In the genomic region with DNA sequence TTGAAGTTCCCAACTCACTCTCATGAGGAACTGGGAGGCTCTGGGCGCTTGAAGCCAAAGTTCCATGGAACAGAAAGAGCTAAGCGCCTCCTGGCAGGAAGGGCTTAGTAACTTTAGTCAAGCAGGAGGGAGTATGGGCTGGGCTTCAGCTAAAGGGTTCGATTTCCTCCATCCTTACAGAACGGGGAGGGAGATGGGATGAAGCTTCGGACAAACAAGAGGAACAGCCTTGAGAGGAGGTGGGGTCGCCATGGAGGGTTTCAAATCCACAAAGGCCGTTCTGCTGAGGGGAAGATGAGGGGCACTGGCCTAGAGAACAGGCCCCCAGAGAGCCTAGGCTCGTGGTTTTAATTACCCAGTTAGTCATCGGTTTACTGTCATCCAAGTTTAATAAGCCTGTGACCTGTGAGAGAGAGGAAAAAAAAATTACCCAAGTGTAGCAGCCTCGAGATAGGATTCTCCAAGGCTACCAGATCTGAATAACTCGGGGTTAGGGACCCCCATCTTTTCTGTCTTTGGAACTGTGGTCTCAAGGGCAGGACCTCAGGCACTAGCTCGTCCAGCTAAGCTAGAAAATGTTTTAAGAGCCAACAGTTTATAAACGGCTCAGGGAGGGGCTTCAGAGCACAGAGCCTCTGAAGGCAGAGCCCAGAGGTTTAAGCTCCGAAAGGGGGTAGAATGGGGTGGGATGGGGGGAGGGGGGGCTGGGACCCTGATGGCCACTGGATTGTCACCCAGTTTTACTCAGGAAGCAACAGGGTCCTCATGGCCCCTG, we compare ENCODE assay signal across 8 mouse cellular contexts.
A peak's percentile ranks its signal among the peaks of the same experiment; 100 is the strongest.
DNase-seq lines count a peak whose midpoint lies in the region; ATAC-seq and TF ChIP-seq lines count a peak whose summit lies in the region.

No protein-coding gene starts in this region.

- H3K9me3 ChIP-seq in midbrain, embryonic 11.5 days (ENCODE audit: control insufficient read depth, low read length): no peaks in the 10 kb centered on the region
- H3K9me3 ChIP-seq in midbrain, embryonic 14.5 days (ENCODE audit: control insufficient read depth, low read length): no peaks in the 10 kb centered on the region
- H3K9me3 ChIP-seq in embryonic facial prominence, embryonic 12.5 days: no peaks in the 10 kb centered on the region
- no peaks in the 10 kb centered on the region for H3K9me3 ChIP-seq in heart, postnatal 0 days (replicated peaks; ENCODE audit: control insufficient read depth, low read length)

- no peak for ATAC-seq in midbrain, embryonic 11.5 days (ENCODE audit: low FRiP score)
- ATAC-seq in midbrain, embryonic 14.5 days (ENCODE audit: low FRiP score, low TSS enrichment): no peak
- peak; percentile 45; the same call in 1 of the 2 replicates for ATAC-seq in embryonic facial prominence, embryonic 12.5 days (ENCODE audit: insufficient number of reproducible peaks, insufficient read depth, low FRiP score, low TSS enrichment)
- ATAC-seq in heart, postnatal 0 days (ENCODE audit: insufficient read depth, low read depth): no peak

- no peak for TF ChIP-seq POLR2A in small intestine, adult 2 months (IDR thresholded peaks at IDR 0.05; ENCODE audit: low read depth, low read length)

- no peak overlapping the region for H3K4me2 ChIP-seq in midbrain, embryonic 11.5 days
- H3K4me2 ChIP-seq in midbrain, embryonic 14.5 days (ENCODE audit: low read length): no peak overlapping the region
- peak overlapping the region; percentile 26 for H3K4me2 ChIP-seq in embryonic facial prominence, embryonic 12.5 days (replicated peaks)
- H3K4me2 ChIP-seq in heart, postnatal 0 days (ENCODE audit: low read depth, low read length): peak overlapping the region; percentile 5; the same call in 1 of the 2 replicates

- peaks cover 11% of the 10 kb centered on the region for H3K4me1 ChIP-seq in midbrain, embryonic 11.5 days (ENCODE audit: control insufficient read depth, insufficient read depth, low read length)
- H3K4me1 ChIP-seq in midbrain, embryonic 14.5 days (ENCODE audit: control insufficient read depth, insufficient read depth, low read length): peaks cover 6% of the 10 kb centered on the region; the same call in 1 of the 2 replicates
- H3K4me1 ChIP-seq in embryonic facial prominence, embryonic 12.5 days: peaks cover 45% of the 10 kb centered on the region
- peaks cover 25% of the 10 kb centered on the region for H3K4me1 ChIP-seq in heart, postnatal 0 days (ENCODE audit: control insufficient read depth, insufficient read depth)
- H3K4me1 ChIP-seq in small intestine, adult 2 months (ENCODE audit: control insufficient read depth, insufficient read depth, insufficient read length, low read length): peaks cover 9% of the 10 kb centered on the region

- H3K27me3 ChIP-seq in midbrain, embryonic 11.5 days (ENCODE audit: control insufficient read depth, insufficient read depth, low read length): no peaks in the 10 kb centered on the region; the same call in 1 of the 2 replicates
- H3K27me3 ChIP-seq in midbrain, embryonic 14.5 days (ENCODE audit: control insufficient read depth, insufficient read depth, low read length): no peaks in the 10 kb centered on the region
- H3K27me3 ChIP-seq in embryonic facial prominence, embryonic 12.5 days: no peaks in the 10 kb centered on the region
- H3K27me3 ChIP-seq in heart, postnatal 0 days (ENCODE audit: control insufficient read depth, insufficient read depth, low read length): no peaks in the 10 kb centered on the region
- no peaks in the 10 kb centered on the region for H3K27me3 ChIP-seq in small intestine, adult 2 months (ENCODE audit: control insufficient read depth, insufficient read depth, low read length)

- peak; percentile 84 for DNase-seq in midbrain, embryonic 11.5 days (ENCODE audit: low spot score, missing footprints)
- no peak for DNase-seq in midbrain, embryonic 14.5 days
- DNase-seq in heart, postnatal 0 days (ENCODE audit: low spot score): no peak
- DNase-seq in cerebellum, postnatal 14 days: no peak
- no peak for DNase-seq in left cerebral cortex, postnatal 4 days
- no peak for DNase-seq in layer of hippocampus, adult 9-10 months (ENCODE audit: low spot score)

- TF ChIP-seq CTCF in heart, postnatal 0 days (IDR thresholded peaks at IDR 0.05; ENCODE audit: low read depth): no peak
- no peak for TF ChIP-seq CTCF in small intestine, adult 2 months (IDR thresholded peaks at IDR 0.05; ENCODE audit: extremely low read depth, insufficient read length, insufficient replicate concordance, low read depth, low read length)

- H3K9ac ChIP-seq in midbrain, embryonic 11.5 days (ENCODE audit: low read length): no peak overlapping the region
- H3K9ac ChIP-seq in midbrain, embryonic 14.5 days (replicated peaks; ENCODE audit: low read length): no peak overlapping the region
- H3K9ac ChIP-seq in embryonic facial prominence, embryonic 12.5 days: 0 out of 2 replicates have a peak overlapping the region, but pooled peaks have one; percentile 10
- H3K9ac ChIP-seq in heart, postnatal 0 days (replicated peaks; ENCODE audit: low read depth, low read length): no peak overlapping the region

- H3K27ac ChIP-seq in midbrain, embryonic 11.5 days (ENCODE audit: low read depth, low read length): no peak overlapping the region
- no peak overlapping the region for H3K27ac ChIP-seq in midbrain, embryonic 14.5 days (replicated peaks; ENCODE audit: low read depth, low read length)
- peak overlapping the region; percentile 89 for H3K27ac ChIP-seq in embryonic facial prominence, embryonic 12.5 days
- H3K27ac ChIP-seq in heart, postnatal 0 days (ENCODE audit: low read depth): peak overlapping the region; percentile 58
- H3K27ac ChIP-seq in small intestine, adult 2 months (ENCODE audit: insufficient read depth, low read depth, low read length): peak overlapping the region; percentile 75

- TF ChIP-seq EP300 in heart, postnatal 0 days (IDR thresholded peaks at IDR 0.05; ENCODE audit: low read depth): no peak

- intact Hi-C loops in left cerebral cortex, postnatal 4 days (cut with DNase I): no loop called here

- WGBS in midbrain, embryonic 11.5 days: 27% methylated on average over 14 of the region's 14 CpGs
- 29% methylated on average over 14 of the region's 14 CpGs for WGBS in midbrain, embryonic 14.5 days
- WGBS in embryonic facial prominence, embryonic 12.5 days: 11% methylated on average over 14 of the region's 14 CpGs
- WGBS in heart, postnatal 0 days: 55% methylated on average over 14 of the region's 14 CpGs
- WGBS in small intestine, adult 2 months: 63% methylated on average over 14 of the region's 14 CpGs

- H3K4me3 ChIP-seq in midbrain, embryonic 11.5 days (ENCODE audit: low read depth, low read length): no peak overlapping the region
- no peak overlapping the region for H3K4me3 ChIP-seq in midbrain, embryonic 14.5 days (replicated peaks; ENCODE audit: low read depth, low read length)
- H3K4me3 ChIP-seq in embryonic facial prominence, embryonic 12.5 days: no peak overlapping the region
- H3K4me3 ChIP-seq in heart, postnatal 0 days (ENCODE audit: low read depth, low read length): no peak overlapping the region
- peak overlapping the region; percentile 40 for H3K4me3 ChIP-seq in small intestine, adult 2 months (ENCODE audit: low read depth, low read length)

- no peaks in the 10 kb centered on the region for H3K36me3 ChIP-seq in midbrain, embryonic 11.5 days (ENCODE audit: control insufficient read depth, insufficient read depth, low read length)
- H3K36me3 ChIP-seq in midbrain, embryonic 14.5 days (ENCODE audit: control insufficient read depth, insufficient read depth, low read length): no peaks in the 10 kb centered on the region
- no peaks in the 10 kb centered on the region for H3K36me3 ChIP-seq in embryonic facial prominence, embryonic 12.5 days
- H3K36me3 ChIP-seq in heart, postnatal 0 days (replicated peaks; ENCODE audit: control insufficient read depth, insufficient read depth, low read length): no peaks in the 10 kb centered on the region
- no peaks in the 10 kb centered on the region for H3K36me3 ChIP-seq in small intestine, adult 2 months (ENCODE audit: control insufficient read depth, insufficient read depth, low read length)

Comparison
In these comparisons a context has a peak if more than half of its experiments do, and no peak if none do; other contexts are left out.
1. H3K27ac ChIP-seq: peak in embryonic facial prominence, embryonic 12.5 days (single experiment), heart, postnatal 0 days (single experiment) and small intestine, adult 2 months (single experiment); none in midbrain, embryonic 11.5 days (single experiment) and midbrain, embryonic 14.5 days (single experiment).
2. H3K4me2 ChIP-seq: peak in embryonic facial prominence, embryonic 12.5 days (single experiment) and heart, postnatal 0 days (single experiment); none in midbrain, embryonic 11.5 days (single experiment) and midbrain, embryonic 14.5 days (single experiment).